Mouse (Mus musculus) MEL (cell line): ENCODE results near the gene Vwa5b2. TPM values are rescaled to one million over a fixed set of nuclear protein-coding genes. Genes with fewer than 3 reads are reported as not detected.

ENCODE experiments used
- DNase-seq: peaks from one replicate; pipeline ENCODE4 v3.0.0; 2011; ENCODE audit warnings: low read depth, low spot score
- H3K27ac ChIP-seq: 2 replicates; pipeline ENCODE4 v1.5.1; 2012; ENCODE audit warnings: low read depth, mild to moderate bottlenecking, control low read depth, low read length, moderate library complexity; ENCODE audit not compliant: control insufficient read depth
- H3K27me3 ChIP-seq, 2 experiments: fragments of 150-350 bp in 1 of 2; sonication (generic) in 1 of 2; 2 replicates each; pipeline ENCODE4 v1.6.1; 2012; ENCODE audit warnings: low read length in 2 of 2, mild to moderate bottlenecking in 2 of 2, improper control_type of control experiment in 1 of 2, moderate library complexity in 1 of 2; ENCODE audit not compliant: insufficient read depth in 2 of 2, control insufficient read depth in 1 of 2
- H3K36me3 ChIP-seq, 2 experiments: 2 replicates each; pipeline ENCODE4 v1.6.1; 2012 to 2014; ENCODE audit warnings: low read length in 2 of 2, improper control_type of control experiment in 1 of 2, inconsistent platforms in 1 of 2, mild to moderate bottlenecking in 1 of 2; ENCODE audit not compliant: insufficient read depth in 2 of 2, control insufficient read depth in 1 of 2
- H3K4me1 ChIP-seq, 2 experiments: fragments of 150-350 bp in 1 of 2; sonication (generic) in 1 of 2; 2 replicates each; pipeline ENCODE4 v1.6.1; 2012; ENCODE audit warnings: low read length in 2 of 2, improper control_type of control experiment in 1 of 2, mild to moderate bottlenecking in 1 of 2; ENCODE audit not compliant: insufficient read depth in 2 of 2, control insufficient read depth in 1 of 2
- H3K4me3 ChIP-seq, 2 experiments: fragments of 150-350 bp in 1 of 2; sonication (generic) in 1 of 2; 2 replicates each; pipeline ENCODE4 v1.5.1; 2012; ENCODE audit warnings: low read depth in 2 of 2, low read length in 2 of 2, mild to moderate bottlenecking in 2 of 2, moderate library complexity in 2 of 2, control low read depth in 1 of 2, improper control_type of control experiment in 1 of 2; ENCODE audit not compliant: control insufficient read depth in 1 of 2, insufficient read depth in 1 of 2
- H3K79me2 ChIP-seq: 2 replicates; pipeline ENCODE4 v1.6.1; 2012; ENCODE audit warnings: mild to moderate bottlenecking, low read length, moderate library complexity; ENCODE audit not compliant: control insufficient read depth, poor library complexity, insufficient read depth
- H3K9ac ChIP-seq: 2 replicates; pipeline ENCODE4 v1.6.1; 2012; ENCODE audit warnings: low read depth, mild to moderate bottlenecking, control low read depth, low read length, moderate library complexity; ENCODE audit not compliant: control insufficient read depth, poor library complexity, severe bottlenecking
- H3K9me3 ChIP-seq: fragments of 150-350 bp; sonication (generic); replicated peaks from 2 replicates; pipeline ENCODE4 v1.6.1; 2012; ENCODE audit warnings: mild to moderate bottlenecking, low read length, improper control_type of control experiment, moderate library complexity; ENCODE audit not compliant: insufficient read depth
- BHLHE40 ChIP-seq: IDR thresholded peaks from 2 replicates; pipeline ENCODE4 v1.6.1; 2012; ENCODE audit warnings: low read depth, mild to moderate bottlenecking, inconsistent platforms, low read length, improper control_type of control experiment, borderline replicate concordance
- CHD1 ChIP-seq: IDR thresholded peaks from 2 replicates; pipeline ENCODE4 v1.6.1; 2012; ENCODE audit warnings: low read depth, mild to moderate bottlenecking, inconsistent platforms, low read length, improper control_type of control experiment
- CHD2 ChIP-seq: IDR thresholded peaks from 2 replicates; pipeline ENCODE4 v1.6.1; 2011; ENCODE audit warnings: low read length, improper control_type of control experiment
- CTCF ChIP-seq, 3 experiments: IDR thresholded peaks in 2 of 3; conservative IDR thresholded peaks in 1 of 3; 2 replicates each; pipeline ENCODE4 v1.5.1; 2011 to 2012; ENCODE audit warnings: low read length in 3 of 3, low read depth in 2 of 3, mild to moderate bottlenecking in 2 of 3, improper control_type of control experiment in 1 of 3, inconsistent platforms in 1 of 3, mixed read lengths in 1 of 3, moderate library complexity in 1 of 3; ENCODE audit not compliant: control insufficient read depth in 1 of 3, insufficient read depth in 1 of 3, poor library complexity in 1 of 3, severe bottlenecking in 1 of 3
- E2F4 ChIP-seq: IDR thresholded peaks from 2 replicates; pipeline ENCODE4 v1.6.1; 2011; ENCODE audit warnings: low read depth, low read length, improper control_type of control experiment, borderline replicate concordance
- EP300 ChIP-seq, 2 experiments: IDR thresholded peaks; 2 replicates each; pipeline ENCODE4 v1.6.1; 2011; ENCODE audit warnings: improper control_type of control experiment in 2 of 2, low read length in 2 of 2, low read depth in 1 of 2, mild to moderate bottlenecking in 1 of 2
- ETS1 ChIP-seq: IDR thresholded peaks from 2 replicates; pipeline ENCODE4 v1.6.1; 2012; ENCODE audit warnings: low read depth, mild to moderate bottlenecking, inconsistent platforms, low read length, improper control_type of control experiment, moderate library complexity
- GABPA ChIP-seq: IDR thresholded peaks from 2 replicates; pipeline ENCODE4 v1.6.1; 2012; ENCODE audit warnings: low read depth, mild to moderate bottlenecking, inconsistent platforms, low read length, improper control_type of control experiment, moderate library complexity
- HCFC1 ChIP-seq: IDR thresholded peaks from 2 replicates; pipeline ENCODE4 v1.6.1; 2012; ENCODE audit warnings: low read depth, mild to moderate bottlenecking, inconsistent platforms, low read length, improper control_type of control experiment, moderate library complexity
- JUND ChIP-seq: IDR thresholded peaks from 2 replicates; pipeline ENCODE4 v1.6.1; 2011; ENCODE audit warnings: low read depth, mild to moderate bottlenecking, improper control_type of control experiment, low read length
- KAT2A ChIP-seq: conservative IDR thresholded peaks from 2 replicates; pipeline ENCODE4 v1.6.1; 2012; ENCODE audit warnings: low read depth, low read length, improper control_type of control experiment, inconsistent platforms
- MAFK ChIP-seq: IDR thresholded peaks from 2 replicates; pipeline ENCODE4 v1.6.1; 2011; ENCODE audit warnings: low read depth, mild to moderate bottlenecking, low read length, improper control_type of control experiment, borderline replicate concordance
- MAX ChIP-seq: IDR thresholded peaks from 2 replicates; pipeline ENCODE4 v1.6.1; 2011; ENCODE audit warnings: low read length, improper control_type of control experiment
- MAZ ChIP-seq: IDR thresholded peaks from 2 replicates; pipeline ENCODE4 v1.6.1; 2012; ENCODE audit warnings: low read depth, mild to moderate bottlenecking, inconsistent platforms, low read length, improper control_type of control experiment
- MEF2A ChIP-seq: IDR thresholded peaks from 2 replicates; pipeline ENCODE4 v1.6.1; 2014; ENCODE audit warnings: low read depth, mild to moderate bottlenecking, inconsistent platforms, low read length, improper control_type of control experiment; ENCODE audit not compliant: poor library complexity, insufficient replicate concordance, severe bottlenecking; ENCODE audit errors: extremely low read depth
- MYB ChIP-seq: IDR thresholded peaks from 2 replicates; pipeline ENCODE4 v1.6.1; 2011; ENCODE audit warnings: mild to moderate bottlenecking, low read depth, low read length, improper control_type of control experiment
- MYC ChIP-seq: IDR thresholded peaks from 2 replicates; pipeline ENCODE4 v1.6.1; 2011; ENCODE audit warnings: low read depth, mild to moderate bottlenecking, low read length, improper control_type of control experiment, moderate library complexity
- NELFE ChIP-seq: IDR thresholded peaks from 2 replicates; pipeline ENCODE4 v1.6.1; 2011; ENCODE audit warnings: low read depth, low read length, improper control_type of control experiment
- NRF1 ChIP-seq: IDR thresholded peaks from 2 replicates; pipeline ENCODE4 v1.6.1; 2014; ENCODE audit warnings: low read depth, mild to moderate bottlenecking, inconsistent platforms, low read length, improper control_type of control experiment, moderate library complexity; ENCODE audit not compliant: poor library complexity, insufficient read depth, severe bottlenecking
- POLR2AphosphoS2 ChIP-seq: IDR thresholded peaks from 2 replicates; pipeline ENCODE4 v1.6.1; 2011; ENCODE audit warnings: low read length, improper control_type of control experiment
- POLR2AphosphoS5 ChIP-seq: IDR thresholded peaks from 2 replicates; pipeline ENCODE4 v1.6.1; 2012; ENCODE audit warnings: low read depth, borderline replicate concordance, mild to moderate bottlenecking, inconsistent platforms, low read length, moderate library complexity, mixed read lengths
- RAD21 ChIP-seq: IDR thresholded peaks from 2 replicates; pipeline ENCODE4 v1.6.1; 2011; ENCODE audit warnings: mild to moderate bottlenecking, low read depth, low read length, improper control_type of control experiment
- RCOR1 ChIP-seq: IDR thresholded peaks from 2 replicates; pipeline ENCODE4 v1.6.1; 2012; ENCODE audit warnings: low read depth, mild to moderate bottlenecking, inconsistent platforms, low read length, improper control_type of control experiment
- SIN3A ChIP-seq: IDR thresholded peaks from 2 replicates; pipeline ENCODE4 v1.6.1; 2012; ENCODE audit warnings: low read length, improper control_type of control experiment, inconsistent platforms
- TAL1 ChIP-seq: IDR thresholded peaks from 2 replicates; pipeline ENCODE4 v1.6.1; 2012; ENCODE audit warnings: mild to moderate bottlenecking, inconsistent platforms, low read length, moderate library complexity, mixed read lengths
- TBP ChIP-seq: IDR thresholded peaks from 2 replicates; pipeline ENCODE4 v1.8.0; 2011; ENCODE audit warnings: low read depth, low read length, improper control_type of control experiment
- TCF12 ChIP-seq: IDR thresholded peaks from 2 replicates; pipeline ENCODE4 v1.6.1; 2014; ENCODE audit warnings: low read depth, mild to moderate bottlenecking, inconsistent platforms, low read length, improper control_type of control experiment, moderate library complexity
- UBTF ChIP-seq: IDR thresholded peaks from 2 replicates; pipeline ENCODE4 v1.6.1; 2012; ENCODE audit warnings: low read depth, mild to moderate bottlenecking, inconsistent platforms, low read length, improper control_type of control experiment, moderate library complexity, borderline replicate concordance; ENCODE audit not compliant: insufficient read depth
- USF1 ChIP-seq: IDR thresholded peaks from 2 replicates; pipeline ENCODE4 v1.6.1; 2014; ENCODE audit warnings: low read depth, mild to moderate bottlenecking, inconsistent platforms, low read length, improper control_type of control experiment, moderate library complexity
- USF2 ChIP-seq, 2 experiments: IDR thresholded peaks; 2 replicates each; pipeline ENCODE4 v1.6.1; 2011 to 2012; ENCODE audit warnings: improper control_type of control experiment in 2 of 2, low read length in 2 of 2, borderline replicate concordance in 1 of 2, inconsistent platforms in 1 of 2, low read depth in 1 of 2, mild to moderate bottlenecking in 1 of 2; ENCODE audit not compliant: insufficient read depth in 1 of 2
- ZC3H11A ChIP-seq: IDR thresholded peaks from 2 replicates; pipeline ENCODE4 v1.6.1; 2012; ENCODE audit warnings: low read depth, mild to moderate bottlenecking, inconsistent platforms, low read length, improper control_type of control experiment
- ZKSCAN1 ChIP-seq: IDR thresholded peaks from 2 replicates; pipeline ENCODE4 v1.6.1; 2012; ENCODE audit warnings: low read depth, mild to moderate bottlenecking, inconsistent platforms, low read length, improper control_type of control experiment, moderate library complexity
- ZMIZ1 ChIP-seq: IDR thresholded peaks from 2 replicates; pipeline ENCODE4 v1.6.1; 2012; ENCODE audit warnings: low read depth, mild to moderate bottlenecking, inconsistent platforms, low read length, improper control_type of control experiment, moderate library complexity
- ZNF384 ChIP-seq: IDR thresholded peaks from 2 replicates; pipeline ENCODE4 v1.6.1; 2012; ENCODE audit warnings: low read depth, mild to moderate bottlenecking, inconsistent platforms, low read length, improper control_type of control experiment
- polyA plus RNA-seq, 2 experiments: library from polyadenylated mRNA; stranded (reverse) in 1 of 2; unstranded in 1 of 2; fragments of >175 nt in 1 of 2; fragments of >200 nt in 1 of 2; gene quantifications; 2 replicates each; pipeline versions ENCODE4 v1.2.1 to v1.2.4; 2012; ENCODE audit warnings: low replicate concordance in 2 of 2, low read depth in 1 of 2; ENCODE audit not compliant: insufficient read length in 2 of 2, insufficient read depth in 1 of 2, missing spikeins in 1 of 2
- total RNA-seq: library from RNA; depleted of rRNA; stranded (reverse); fragments of 300-350 nt; gene quantifications from 2 replicates; pipeline ENCODE4 v1.2.3, GENCODE M21; 2012

Vwa5b2 gene
- total and polyA plus RNA-seq, 3 experiments = 0.15 to 0.33 TPM; not detected in 1

- Histone ChIP-seq H3K79me2 (peaks cover 6% of the 10 kb centered on the region; the same call in 1 of the 2 replicates), H3K27me3 (no peaks in the 10 kb centered on the region), H3K9ac (peak within 1 kb of the TSS; percentile 69), H3K4me3 (peak within 1 kb of the TSS; percentile 59 to 73), H3K4me1 (peaks cover 2 to 18% of the 10 kb centered on the region in 2 experiments; a peak in 3 of 4 replicates), H3K27ac (peak within 1 kb of the TSS; percentile 30), H3K36me3 (peaks cover 0 to 4% of the 10 kb centered on the region in 2 experiments; a peak in 2 of 4 replicates), H3K9me3 (no peaks in the 10 kb centered on the region)
- peak; percentile 72 for DNase-seq
- TF ChIP-seq NRF1 (peak; percentile 34; the same call in 1 of the 2 replicates), USF1 (no peak), POLR2AphosphoS2 (no peak), ZNF384 (no peak), CHD1 (no peak), UBTF (0 out of 2 replicates have a peak, but pooled peaks have one; percentile 48), E2F4 (no peak), RCOR1 (no peak), ETS1 (no peak), CHD2 (no peak), NELFE (0 out of 2 replicates have a peak, but pooled peaks have one; percentile 42), BHLHE40 (no peak), MAFK (no peak), CTCF (IDR thresholded peaks at IDR 0.05 in 2 of 3, conservative IDR thresholded peaks at IDR 0.05 in 1 of 3; ENCODE audit: control insufficient read depth in 1 of 3, insufficient read depth in 1 of 3, low read depth in 2 of 3, low read length in 3 of 3, poor library complexity in 1 of 3, severe bottlenecking in 1 of 3) (no peak), MYC (peak; percentile 44; the same call in 1 of the 2 replicates), SIN3A (no peak), MYB (no peak), ZC3H11A (no peak), ZMIZ1 (no peak), TAL1 (no peak), EP300 (IDR thresholded peaks at IDR 0.05; ENCODE audit: low read depth in 1 of 2, low read length in 2 of 2) (no peak), JUND (no peak), MAZ (peak; percentile 59; the same call in 1 of the 2 replicates), TCF12 (no peak), MEF2A (no peak), KAT2A (no peak), ZKSCAN1 (no peak), USF2 (IDR thresholded peaks at IDR 0.05; ENCODE audit: borderline replicate concordance in 1 of 2, insufficient read depth in 1 of 2, low read depth in 1 of 2, low read length in 2 of 2) (no peak), TBP (0 out of 2 replicates have a peak, but pooled peaks have one; percentile 38), MAX (peak; percentile 13), POLR2AphosphoS5 (no peak), RAD21 (no peak), GABPA (no peak), HCFC1 (no peak)
These were observed 40.7 kb downstream of the Vwa5b2 start, which contains the start of gene Ece2 for GRCm38 (mm10) chr16:20629731-20630634. Ece2 (plus strand) TSS chr16:20629828.
